Mouse (Mus musculus) embryo, embryonic 11.5 days (tissue): Measurements from ENCODE around the gene 4930583I09Rik.
A peak's percentile ranks its signal among the peaks of the same experiment; 100 is the strongest.

Experiments used
- DNase-seq: peaks from one replicate; pipeline ENCODE4 v3.0.0-alpha.2; 2012; ENCODE audit warnings: low read depth, low spot score

Gene 4930583I09Rik

DNA sequence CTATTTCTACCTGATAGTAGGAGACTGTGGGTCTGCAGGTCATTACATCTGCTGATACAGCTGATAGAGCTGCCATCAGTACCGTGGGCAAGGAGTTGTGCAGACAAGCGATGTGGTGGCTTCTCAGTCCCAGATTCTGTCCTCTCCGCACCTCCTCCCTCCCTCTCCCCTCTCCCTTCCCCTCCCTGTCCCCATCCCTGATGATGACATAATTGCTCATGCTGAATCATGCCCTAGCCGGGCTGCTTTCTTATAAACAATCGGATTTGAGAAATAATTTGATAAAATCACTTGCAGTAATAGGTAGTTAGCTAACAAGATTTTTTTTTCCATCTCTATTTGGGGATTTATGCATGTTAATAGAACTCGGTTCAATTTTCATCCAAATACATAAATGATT lies at the start of gene 4930583I09Rik:
TSS of gene 4930583I09Rik (minus strand) at position 144 of the 400 bp plus-strand sequence.
- DNase-seq, result no peak

DNA sequence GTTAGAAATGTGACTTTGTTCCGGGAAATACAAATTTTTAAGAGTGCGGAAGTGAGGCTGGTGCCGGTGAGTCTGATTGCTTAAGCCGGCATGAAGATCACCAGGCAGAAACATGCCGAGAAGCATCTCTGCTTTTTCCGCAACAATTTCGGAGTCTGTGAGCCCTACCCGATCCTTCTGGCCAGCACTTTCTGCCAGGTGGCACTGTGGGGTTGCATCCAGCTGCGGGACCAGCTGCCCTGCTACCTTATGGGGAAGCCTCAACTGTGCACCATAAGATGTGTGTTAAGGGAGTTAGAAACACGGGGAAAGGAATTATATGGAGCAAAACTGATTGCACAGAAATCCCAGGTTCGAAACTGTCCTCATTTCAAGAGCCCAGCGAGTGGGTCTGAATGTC lies 40.2 kb upstream of the 4930583I09Rik start:
- DNase-seq, result no peak

DNA sequence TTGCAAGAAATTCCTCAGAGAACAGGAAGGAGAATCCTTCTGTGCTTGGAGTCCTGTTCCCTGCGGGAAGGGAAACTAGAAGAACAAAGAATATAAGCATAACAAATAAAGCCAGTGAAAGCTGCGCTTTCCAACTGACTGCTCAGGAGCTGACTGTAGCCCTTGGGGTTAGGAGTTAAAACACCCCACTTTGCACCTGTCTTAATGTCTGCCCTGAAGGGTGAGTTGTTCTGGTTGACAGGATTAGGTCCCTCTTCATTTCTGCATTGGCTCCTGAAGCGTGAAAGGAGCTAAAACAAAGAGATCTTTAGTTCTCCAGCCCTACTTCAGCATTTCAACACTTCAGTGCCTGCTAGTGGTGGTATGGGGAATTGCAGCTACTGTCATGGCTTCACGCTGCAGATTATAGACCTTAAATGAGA lies 37.8 kb upstream of the 4930583I09Rik start:
- DNase-seq, result peak; percentile 17

GRCm38 (mm10) chr17:64863817-64864216 lies 27.9 kb upstream of the 4930583I09Rik start:
- no peak for DNase-seq

GRCm38 (mm10) chr17:64860963-64861362 lies 25.1 kb upstream of the 4930583I09Rik start:
- no peak for DNase-seq

DNA sequence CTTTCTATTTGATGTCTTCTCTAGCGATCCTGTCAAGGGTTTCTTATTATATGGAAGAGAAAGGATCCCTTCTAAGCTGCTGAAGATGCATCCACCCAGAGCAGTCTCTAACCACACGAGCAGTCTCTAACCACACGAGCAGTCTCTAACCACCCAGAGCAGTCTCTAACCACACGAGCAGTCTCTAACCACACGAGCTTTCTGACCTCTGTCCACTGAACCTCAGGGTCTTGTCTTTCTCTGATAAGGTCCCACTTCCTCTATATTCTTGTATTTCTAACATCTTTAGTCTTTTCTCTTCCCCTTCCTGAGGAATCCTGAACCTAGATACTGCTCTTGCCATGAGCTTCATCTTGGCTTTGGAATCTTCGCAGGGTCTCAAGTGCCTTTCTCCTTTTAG lies 23.0 kb upstream of the 4930583I09Rik start:
- no peak for DNase-seq

- no peak for DNase-seq
These were observed 12.2 kb upstream of the 4930583I09Rik start for GRCm38 (mm10) chr17:64848031-64848430.

DNA sequence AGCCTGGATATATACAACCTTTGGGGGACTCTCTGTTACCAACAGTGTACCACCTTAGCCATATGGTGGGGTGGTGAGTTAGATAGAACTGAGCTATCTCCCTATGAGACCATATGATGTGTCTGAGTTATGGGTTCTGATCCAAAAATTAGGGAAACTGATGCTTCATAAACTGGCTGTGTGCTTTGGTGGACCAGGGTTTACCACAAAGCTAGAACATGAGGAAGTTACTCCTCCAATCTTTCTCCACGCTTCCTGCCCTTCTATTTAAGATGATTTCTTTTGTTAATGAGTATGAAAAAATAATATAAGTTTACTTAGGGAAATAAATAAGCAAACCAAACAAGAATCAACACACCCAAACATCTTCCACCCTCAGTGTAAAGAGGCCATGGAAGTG lies 10.8 kb upstream of the 4930583I09Rik start:
- DNase-seq, result no peak

DNA sequence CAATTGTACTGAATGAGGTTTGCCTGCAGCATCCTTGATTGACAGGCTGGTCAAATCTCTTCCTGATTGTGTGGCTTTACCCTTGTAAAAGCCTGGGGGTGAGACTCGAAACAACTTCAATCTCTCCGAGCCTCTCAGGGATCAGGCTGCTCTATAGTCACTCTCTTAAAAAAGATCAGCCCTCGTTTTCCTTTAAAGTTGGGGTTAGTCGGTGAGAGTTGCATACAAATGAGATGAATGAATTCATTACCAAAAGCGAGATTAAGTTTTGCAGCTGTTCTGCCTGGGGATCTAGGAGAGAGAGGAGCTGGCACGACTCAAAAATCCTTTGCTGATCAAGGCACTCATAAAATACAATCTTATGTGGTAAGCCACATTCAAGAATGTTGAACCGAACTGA lies 1.0 kb upstream of the 4930583I09Rik start:
- no peak for DNase-seq

DNA sequence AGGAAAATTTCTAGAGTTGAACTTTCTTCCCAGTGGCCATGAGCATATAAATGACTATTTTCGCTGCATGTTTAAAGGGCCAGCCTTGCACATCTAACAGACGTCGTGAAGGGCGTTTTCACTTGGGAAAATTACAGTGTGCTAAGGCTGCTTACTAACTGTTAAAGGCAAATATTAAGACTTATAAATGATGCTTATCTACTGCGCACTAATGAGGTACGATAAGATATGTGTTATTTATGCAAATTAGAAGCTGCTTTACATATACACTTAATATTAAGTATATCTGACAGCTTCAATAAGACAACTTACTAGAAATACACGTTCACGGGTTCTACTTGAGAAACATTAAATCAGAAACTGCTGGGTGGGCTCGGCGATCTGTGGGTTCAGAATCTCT lies 481 bp upstream of the 4930583I09Rik start:
- DNase-seq, result no peak

- no peak for DNase-seq
These were observed 1.9 kb downstream of the 4930583I09Rik start for GRCm38 (mm10) chr17:64833906-64834490.

DNA sequence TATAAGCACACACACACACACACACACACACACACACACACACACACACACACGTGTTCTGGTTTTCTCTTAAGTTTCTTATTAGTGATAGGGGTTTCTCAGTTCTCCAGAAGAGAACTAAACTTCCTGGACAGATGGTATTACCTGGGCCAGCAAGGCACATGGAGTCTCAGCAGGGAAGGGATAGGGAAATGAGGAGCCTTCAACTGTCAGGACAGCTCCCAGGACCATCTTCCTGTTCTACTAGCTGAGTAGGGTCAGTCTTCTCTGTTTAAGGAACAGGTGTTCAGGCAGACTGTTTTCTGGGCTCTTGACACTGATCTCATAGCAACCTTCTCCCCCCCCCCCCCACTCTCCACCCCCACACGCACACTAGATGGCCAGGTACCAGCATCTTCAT lies 2.8 kb downstream of the 4930583I09Rik start:
- no peak for DNase-seq

DNA sequence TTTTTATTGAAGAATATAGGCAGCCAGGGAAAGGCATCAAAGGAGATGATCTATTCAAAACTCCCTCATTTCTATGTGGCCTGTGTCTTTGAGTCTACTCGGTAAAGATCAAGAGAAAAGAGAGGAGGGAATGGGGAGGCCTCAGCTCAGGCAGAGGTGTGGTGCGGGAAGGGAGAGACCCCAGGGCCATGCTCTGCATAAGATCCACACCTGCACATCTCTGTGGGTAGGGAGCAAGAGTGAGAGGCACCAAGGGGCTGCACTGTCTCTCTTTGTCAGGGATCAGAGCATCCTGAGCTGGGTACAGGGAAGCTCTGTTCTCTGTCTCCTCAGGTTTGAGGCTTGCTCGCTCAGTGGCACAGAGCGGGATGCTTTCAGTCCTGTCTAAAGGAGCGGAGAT lies 8.4 kb downstream of the 4930583I09Rik start:
- DNase-seq, result no peak

DNA sequence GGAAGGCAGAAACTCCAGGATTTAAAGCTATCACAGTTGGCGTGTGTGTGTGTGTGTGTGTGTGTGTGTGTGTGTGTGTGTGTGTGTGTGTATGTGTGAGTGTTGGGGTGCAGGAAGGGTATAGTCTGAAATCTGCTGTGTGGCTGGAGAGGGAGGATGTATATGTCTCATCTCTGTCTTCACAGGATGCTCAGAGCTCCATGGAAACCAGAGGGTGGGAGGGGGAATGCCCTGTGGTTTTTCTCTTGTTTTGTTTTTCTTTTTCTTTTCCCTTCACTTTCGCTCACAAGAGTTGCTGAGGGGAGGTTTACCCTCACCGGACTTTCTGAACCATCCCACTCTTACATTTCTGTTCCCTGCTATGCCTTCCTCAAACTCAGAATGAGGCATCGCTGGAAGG lies 9.0 kb downstream of the 4930583I09Rik start:
- DNase-seq, result no peak

GRCm38 (mm10) chr17:64822561-64822960 lies 13.3 kb downstream of the 4930583I09Rik start:
- no peak for DNase-seq

DNA sequence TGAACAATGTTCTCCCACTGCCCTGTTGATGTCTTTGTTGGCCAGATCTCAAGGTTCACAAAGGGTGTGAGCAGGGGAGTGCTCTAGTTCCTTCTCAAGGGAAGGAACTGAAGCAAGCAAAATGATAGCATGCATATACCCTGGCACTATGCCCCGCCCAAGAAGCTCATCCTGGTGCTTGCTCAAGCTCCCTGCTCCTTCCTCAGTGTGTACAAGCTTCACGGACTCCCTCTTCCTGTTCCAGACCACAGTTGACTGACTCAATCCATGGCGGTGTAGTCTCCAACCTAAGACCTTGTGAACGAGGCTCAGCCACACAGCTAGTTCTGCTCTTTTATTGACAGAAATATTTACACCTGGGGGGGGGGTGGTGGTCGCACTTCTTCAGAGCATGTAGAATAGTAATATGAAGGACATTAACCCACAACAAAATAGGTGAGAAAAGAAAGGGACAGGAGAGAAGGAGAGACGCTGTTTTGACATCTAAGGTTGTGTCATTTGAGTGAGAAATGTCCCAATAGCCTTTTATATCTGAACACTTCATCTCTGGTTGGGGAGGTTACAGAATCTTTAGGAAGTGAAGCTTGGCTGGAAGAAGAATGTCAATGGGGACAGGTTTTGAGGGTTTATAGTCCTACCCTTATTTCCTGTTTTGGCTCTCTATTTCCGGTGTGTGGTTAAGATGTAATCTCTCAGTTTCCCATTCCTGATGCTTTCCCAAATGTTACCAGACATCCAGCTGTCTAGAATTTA lies 14.9 kb downstream of the 4930583I09Rik start:
- no peak for DNase-seq

DNA sequence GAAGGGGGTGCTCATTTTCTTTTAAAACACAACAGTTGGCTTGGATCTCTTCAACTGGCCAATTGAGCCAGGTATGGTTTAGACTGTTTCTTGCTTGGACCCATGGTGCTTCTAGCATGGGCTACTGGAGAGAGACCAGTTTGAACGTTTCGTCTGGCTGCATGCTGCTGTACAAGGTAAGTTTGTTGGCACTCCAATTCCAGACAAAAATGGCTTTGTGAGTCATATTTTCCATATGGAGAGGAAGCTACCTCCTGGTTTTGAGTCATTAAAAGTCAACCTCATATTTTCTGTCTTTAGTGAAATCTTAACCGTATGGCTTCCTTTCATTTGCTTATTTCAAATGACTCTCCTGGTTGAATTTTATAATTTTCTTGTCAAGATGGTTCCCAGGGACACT lies 19.6 kb downstream of the 4930583I09Rik start:
- DNase-seq, result no peak

GRCm38 (mm10) chr17:64815806-64816205 lies 20.1 kb downstream of the 4930583I09Rik start:
- no peak for DNase-seq

DNA sequence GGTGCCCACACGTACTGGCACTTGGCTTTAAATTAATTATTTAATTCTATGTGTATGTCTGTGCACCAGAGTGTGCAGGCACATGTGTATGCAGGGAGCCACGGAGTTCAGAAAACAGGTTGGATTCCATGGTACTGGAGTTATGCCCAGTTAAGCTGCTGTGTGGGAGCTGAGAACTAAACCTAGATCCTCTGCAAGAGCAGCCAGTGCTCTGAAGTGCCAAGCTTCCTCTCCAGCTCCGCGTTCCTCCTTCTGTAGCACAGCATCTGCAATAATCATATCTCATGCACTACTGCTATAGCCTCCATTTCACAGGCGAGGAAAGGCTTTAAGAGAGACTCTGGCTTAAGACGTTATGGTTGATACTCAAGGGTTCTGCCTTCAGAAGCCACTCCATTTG lies 22.3 kb downstream of the 4930583I09Rik start:
- no peak for DNase-seq

GRCm38 (mm10) chr17:64806035-64806589 lies 29.8 kb downstream of the 4930583I09Rik start:
- DNase-seq, result no peak

DNA sequence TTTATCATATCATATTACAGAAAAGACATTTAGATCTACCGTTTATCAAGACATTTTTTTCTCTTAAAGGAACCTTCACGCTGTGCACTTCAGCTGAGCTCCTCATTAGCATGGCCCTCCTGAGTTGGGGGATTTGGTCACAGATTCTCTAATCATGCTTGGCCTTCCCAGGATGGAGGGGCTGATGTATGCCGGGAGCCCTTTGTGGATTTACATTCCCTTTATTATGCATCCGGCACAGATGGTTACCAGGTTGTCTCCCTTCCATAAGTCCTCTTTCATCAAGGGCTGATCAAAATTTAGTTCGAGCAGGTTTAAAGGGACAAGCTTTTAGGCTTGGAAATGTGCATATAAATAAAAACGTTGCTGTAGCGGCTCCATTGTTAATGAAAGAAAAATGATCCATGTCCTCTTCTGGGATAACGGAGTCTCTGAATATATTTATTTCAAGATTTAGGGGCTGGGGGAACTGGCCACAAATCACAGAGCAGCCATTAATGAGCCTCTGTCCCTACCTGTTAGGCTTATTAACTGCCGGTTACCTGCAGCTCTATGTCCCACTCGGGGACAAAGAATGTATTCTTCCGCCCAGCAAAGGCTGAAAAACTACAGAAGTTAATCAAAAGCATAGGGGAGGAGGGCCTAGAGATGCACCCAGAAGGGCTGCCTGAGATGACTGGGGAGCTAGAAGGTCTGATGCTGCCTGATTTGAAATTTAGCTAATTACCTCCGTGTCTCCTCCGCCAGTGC lies 31.3 kb downstream of the 4930583I09Rik start:
- DNase-seq, result no peak

GRCm38 (mm10) chr17:64802956-64803275 lies 33.0 kb downstream of the 4930583I09Rik start:
- DNase-seq, result no peak
